Mouse (Mus musculus) urinary bladder, postnatal 4 days (tissue): ENCODE data around the gene Frem1.

Experiments
- DNase-seq, 2 experiments: peaks; one replicate each; pipeline ENCODE4 v3.0.0; 2021 to 2022; ENCODE audit warnings: low spot score in 2 of 2

The Frem1 gene

GRCm38 (mm10) chr4:82872121-82872520, 180.0 kb downstream of the Frem1 start:
- no peak for DNase-seq

GRCm38 (mm10) chr4:82870931-82871330, 181.2 kb downstream of the Frem1 start:
- DNase-seq: no peak

GRCm38 (mm10) chr4:82867731-82868445, 184.3 kb downstream of the Frem1 start:
- no peak for DNase-seq

GRCm38 (mm10) chr4:82867111-82867510, 185.0 kb downstream of the Frem1 start:
- DNase-seq: no peak

GRCm38 (mm10) chr4:82864974-82865699, 187.0 kb downstream of the Frem1 start:
- DNase-seq: no peak

- no peak for DNase-seq
These were observed 188.8 kb downstream of the Frem1 start for GRCm38 (mm10) chr4:82863316-82863715.

- no peak for DNase-seq
These were observed 190.7 kb downstream of the Frem1 start for GRCm38 (mm10) chr4:82861451-82861850.

GRCm38 (mm10) chr4:82860566-82860965, 191.6 kb downstream of the Frem1 start:
- DNase-seq: no peak

- peak; percentile 77 to 80 for DNase-seq
These were observed 192.7 kb downstream of the Frem1 start, which contains the start of gene Zdhhc21 for GRCm38 (mm10) chr4:82859131-82860125. Zdhhc21 (minus strand) TSS chr4:82859958.

- no peak for DNase-seq
These were observed 193.6 kb downstream of the Frem1 start for GRCm38 (mm10) chr4:82858431-82859010.

GRCm38 (mm10) chr4:82856986-82857385, 195.2 kb downstream of the Frem1 start:
- no peak for DNase-seq

GRCm38 (mm10) chr4:82853809-82854208, 198.3 kb downstream of the Frem1 start:
- DNase-seq: no peak

GRCm38 (mm10) chr4:82848552-82849234, 203.4 kb downstream of the Frem1 start:
- no peak for DNase-seq
